Comparison of ENCODE assay signal across 17 mouse cellular contexts in genomic region chr1:128141737-128142136, GRCm38 (mm10). TPM values are rescaled to one million over a fixed set of nuclear protein-coding genes. Genes with fewer than 3 reads are reported as not detected.
DNase-seq lines count a peak whose midpoint lies in the region; ATAC-seq lines count a peak whose summit lies in the region.
"Had no signal": no experiment of that assay in that cellular context is flagged by ENCODE, and none has a peak within 500 bp of the region (broad histone marks: within the 10 kb centered on the region; RNA-seq: fewer than 3 reads in every experiment).

No protein-coding gene starts in this region.

- no peaks in the 10 kb centered on the region for H3K9me3 ChIP-seq in hindbrain, embryonic 11.5 days (ENCODE audit: control insufficient read depth, low read length)
- H3K9me3 ChIP-seq in hindbrain, embryonic 16.5 days (ENCODE audit: control insufficient read depth, low read length): no peaks in the 10 kb centered on the region
- H3K9me3 ChIP-seq in liver, embryonic 12.5 days (replicated peaks): no peaks in the 10 kb centered on the region
- H3K9me3 ChIP-seq: embryonic facial prominence, embryonic 15.5 days; limb, embryonic 15.5 days; neural tube, embryonic 15.5 days had no signal

- H3K27ac ChIP-seq in hindbrain, embryonic 11.5 days (ENCODE audit: low read depth, low read length): no peak overlapping the region
- no peak overlapping the region for H3K27ac ChIP-seq in hindbrain, embryonic 16.5 days (ENCODE audit: low read depth, low read length)
- no peak overlapping the region for H3K27ac ChIP-seq in liver, embryonic 12.5 days
- H3K27ac ChIP-seq: embryonic facial prominence, embryonic 15.5 days; limb, embryonic 15.5 days; neural tube, embryonic 15.5 days had no signal

- peak; percentile 6 for DNase-seq in hindbrain, embryonic 11.5 days (ENCODE audit: low spot score)
- peak; percentile 59 for DNase-seq in right cerebral cortex, adult 18-20 months
- no peak for DNase-seq in right cerebral cortex, postnatal 4 days
- peak; percentile 54 to 66 for DNase-seq in left cerebral cortex, postnatal 14 days (ENCODE audit: low spot score in 2 of 2)
- DNase-seq in kidney, postnatal 25 days: no peak
- DNase-seq: adrenal gland, adult 2 months; cerebellum, adult 9-11 months; heart, adult 18-20 months; heart, postnatal 10 days; right cerebral cortex, postnatal 14 days; thymus, postnatal 25 days had no signal

- no peaks in the 10 kb centered on the region for H3K4me1 ChIP-seq in hindbrain, embryonic 11.5 days (replicated peaks; ENCODE audit: control insufficient read depth, insufficient read depth, low read length)
- H3K4me1 ChIP-seq in hindbrain, embryonic 16.5 days (ENCODE audit: control insufficient read depth, insufficient read depth, low read depth, low read length): no peaks in the 10 kb centered on the region
- H3K4me1 ChIP-seq in liver, embryonic 12.5 days: no peaks in the 10 kb centered on the region
- H3K4me1 ChIP-seq: embryonic facial prominence, embryonic 15.5 days; limb, embryonic 15.5 days; neural tube, embryonic 15.5 days had no signal

- no peaks in the 10 kb centered on the region for H3K36me3 ChIP-seq in hindbrain, embryonic 11.5 days (ENCODE audit: control insufficient read depth, insufficient read depth, low read length)
- H3K36me3 ChIP-seq in hindbrain, embryonic 16.5 days (ENCODE audit: control insufficient read depth, insufficient read depth, low read length): no peaks in the 10 kb centered on the region
- H3K36me3 ChIP-seq in liver, embryonic 12.5 days: no peaks in the 10 kb centered on the region
- H3K36me3 ChIP-seq: embryonic facial prominence, embryonic 15.5 days; limb, embryonic 15.5 days; neural tube, embryonic 15.5 days had no signal

- H3K27me3 ChIP-seq in hindbrain, embryonic 11.5 days (ENCODE audit: control insufficient read depth, insufficient read depth, low read length): no peaks in the 10 kb centered on the region
- H3K27me3 ChIP-seq in hindbrain, embryonic 16.5 days (replicated peaks; ENCODE audit: control insufficient read depth, insufficient read depth, low read length): no peaks in the 10 kb centered on the region
- H3K27me3 ChIP-seq in liver, embryonic 12.5 days (replicated peaks): no peaks in the 10 kb centered on the region
- H3K27me3 ChIP-seq: embryonic facial prominence, embryonic 15.5 days; limb, embryonic 15.5 days; neural tube, embryonic 15.5 days; Patski had no signal

- no peak overlapping the region for H3K9ac ChIP-seq in hindbrain, embryonic 11.5 days (ENCODE audit: low read depth, low read length)
- no peak overlapping the region for H3K9ac ChIP-seq in hindbrain, embryonic 16.5 days (ENCODE audit: low read depth, low read length)
- no peak overlapping the region for H3K9ac ChIP-seq in liver, embryonic 12.5 days
- H3K9ac ChIP-seq: embryonic facial prominence, embryonic 15.5 days; limb, embryonic 15.5 days; neural tube, embryonic 15.5 days had no signal

- intact Hi-C loops in left cerebral cortex, postnatal 14 days (cut with DNase I): loop anchor here (5.0 kb wide), 1 partner anchor 314 kb away; no protein-coding TSS in a partner anchor

- no peak for ATAC-seq in hindbrain, embryonic 11.5 days (ENCODE audit: low FRiP score)
- ATAC-seq in hindbrain, embryonic 16.5 days: no peak
- no peak for ATAC-seq in liver, embryonic 12.5 days
- ATAC-seq: Patski had no signal

- no peak overlapping the region for H3K4me3 ChIP-seq in hindbrain, embryonic 11.5 days (ENCODE audit: low read depth, low read length)
- no peak overlapping the region for H3K4me3 ChIP-seq in hindbrain, embryonic 16.5 days (ENCODE audit: low read length)
- H3K4me3 ChIP-seq in liver, embryonic 12.5 days: no peak overlapping the region
- H3K4me3 ChIP-seq: embryonic facial prominence, embryonic 15.5 days; limb, embryonic 15.5 days; neural tube, embryonic 15.5 days had no signal

- no peak overlapping the region for H3K4me2 ChIP-seq in hindbrain, embryonic 11.5 days (replicated peaks; ENCODE audit: low read depth, low read length)
- H3K4me2 ChIP-seq in hindbrain, embryonic 16.5 days (ENCODE audit: low read length): no peak overlapping the region
- H3K4me2 ChIP-seq in liver, embryonic 12.5 days: no peak overlapping the region
- H3K4me2 ChIP-seq: embryonic facial prominence, embryonic 15.5 days; limb, embryonic 15.5 days; neural tube, embryonic 15.5 days had no signal

RNA-seq across cellular contexts. Expression of gene R3hdm1, which starts 38.6 kb away (rescaled TPM):
- polyA plus RNA-seq in hindbrain, embryonic 11.5 days (2014; fragmentation: Nextera tagmentation; extraction: Ambion mirVana): 91.8 and 114 TPM in 2 replicates
- polyA plus RNA-seq in hindbrain, embryonic 16.5 days (2015; fragmentation: Nextera tagmentation; extraction: Ambion mirVana): 74.9 and 79.6 TPM in 2 replicates
- total RNA-seq in left cerebral cortex, postnatal 14 days (2021): 100 to 1,000 TPM; 418 to 474 TPM
- polyA plus RNA-seq in liver, embryonic 12.5 days (2016; fragmentation: Nextera tagmentation; extraction: Ambion mirVana): 48.3 and 48.7 TPM in 2 replicates

RNA-seq across cellular contexts. Expression of gene Zranb3, which starts 38.9 kb away (rescaled TPM):
- 11.3 and 12.7 TPM in 2 replicates for polyA plus RNA-seq in hindbrain, embryonic 11.5 days (2014; fragmentation: Nextera tagmentation; extraction: Ambion mirVana)
- 3.3 and 4.6 TPM in 2 replicates for polyA plus RNA-seq in hindbrain, embryonic 16.5 days (2015; fragmentation: Nextera tagmentation; extraction: Ambion mirVana)
- 1 to 10 TPM; 7.7 to 8.0 TPM for total RNA-seq in left cerebral cortex, postnatal 14 days (2021)
- polyA plus RNA-seq in liver, embryonic 12.5 days (2016; fragmentation: Nextera tagmentation; extraction: Ambion mirVana): 7.0 and 7.5 TPM in 2 replicates

Comparison
In these comparisons a context has a peak if more than half of its experiments do, and no peak if none do; other contexts are left out.
1. DNase-seq: peak in hindbrain, embryonic 11.5 days (single experiment), right cerebral cortex, adult 18-20 months (single experiment) and left cerebral cortex, postnatal 14 days (2 of 2); none in right cerebral cortex, postnatal 4 days (single experiment) and kidney, postnatal 25 days (0 of 2).